Mouse (Mus musculus) CD4-positive, CD25-positive, alpha-beta regulatory T cell, adult 4 months (primary cell): Measurements from ENCODE around the gene Znhit3. TPM values are rescaled to one million over a fixed set of nuclear protein-coding genes. Genes with fewer than 3 reads are reported as not detected.

Experiments
- ATAC-seq: one replicate; pipeline ENCODE4 v1.8.0; 2017
- polyA plus RNA-seq, 2 experiments: library from polyadenylated mRNA; unstranded; fragments of 100-300 nt; shearing (Covaris generic); gene quantifications; one replicate each; pipeline ENCODE4 v1.2.1; 2017

Gene Znhit3
- polyA plus RNA-seq, 2 experiments from 2014 or later, result 29.9 to 38.1 TPM

DNA sequence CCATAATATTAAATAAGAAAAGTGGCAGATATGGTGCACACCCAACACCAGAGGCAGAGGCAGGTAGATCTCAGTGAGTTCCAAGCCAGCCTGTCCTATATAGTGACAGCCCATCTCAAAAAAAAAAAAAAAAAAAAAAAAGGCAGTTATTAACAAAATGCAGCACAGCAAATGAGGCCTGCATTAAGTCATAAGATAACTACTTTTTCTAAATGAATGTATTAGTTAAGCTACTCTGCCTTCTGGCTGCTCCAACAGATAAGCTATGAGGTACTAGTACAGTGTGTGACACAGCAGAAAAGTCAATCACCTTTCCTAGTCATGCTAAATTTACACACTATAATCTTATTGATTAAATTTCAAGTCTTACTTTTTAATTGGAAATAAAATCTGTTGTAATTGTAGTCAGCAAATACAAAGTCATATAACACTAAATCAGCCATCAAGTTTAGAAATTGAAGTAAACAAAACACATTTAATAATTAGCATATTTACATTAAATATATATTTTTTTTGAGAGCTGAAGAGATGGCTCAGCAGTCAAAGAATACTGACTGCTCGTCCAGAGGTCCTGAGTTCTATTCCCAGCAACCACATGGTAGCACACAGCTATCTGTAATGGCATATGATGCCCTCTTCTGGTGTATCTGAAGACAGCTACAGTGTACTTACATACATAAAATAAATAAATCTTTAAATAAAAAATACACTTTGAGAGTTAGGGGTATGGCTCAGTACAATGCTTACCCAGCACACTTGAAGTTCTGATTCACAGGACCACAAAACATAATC, 42.9 kb downstream of the Znhit3 start:
- no peak for ATAC-seq

DNA sequence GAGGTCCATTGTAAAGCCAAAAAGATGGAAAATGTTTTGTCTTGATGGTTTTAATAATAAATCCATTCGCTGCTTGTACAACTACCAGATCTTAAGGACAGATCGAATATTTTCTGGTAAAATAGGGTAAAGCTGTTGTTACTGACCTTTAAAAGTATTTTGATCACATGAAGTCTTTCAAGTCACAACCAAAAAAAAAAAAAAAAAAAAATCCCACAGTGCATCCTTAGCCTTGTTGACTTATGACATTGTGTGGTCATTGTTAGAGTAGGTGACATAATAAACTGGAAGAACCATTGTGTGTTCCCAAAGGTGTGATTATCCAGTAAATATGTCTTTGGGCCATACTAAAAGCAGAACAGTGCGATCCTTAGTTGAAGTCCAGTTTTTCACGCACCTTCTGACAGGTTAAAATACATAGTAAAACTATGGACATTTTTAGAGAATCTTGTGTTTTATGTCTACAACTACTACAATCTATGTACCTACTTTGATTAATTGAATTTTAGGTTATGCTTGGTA, 44.6 kb downstream of the Znhit3 start:
- ATAC-seq, result no peak

DNA sequence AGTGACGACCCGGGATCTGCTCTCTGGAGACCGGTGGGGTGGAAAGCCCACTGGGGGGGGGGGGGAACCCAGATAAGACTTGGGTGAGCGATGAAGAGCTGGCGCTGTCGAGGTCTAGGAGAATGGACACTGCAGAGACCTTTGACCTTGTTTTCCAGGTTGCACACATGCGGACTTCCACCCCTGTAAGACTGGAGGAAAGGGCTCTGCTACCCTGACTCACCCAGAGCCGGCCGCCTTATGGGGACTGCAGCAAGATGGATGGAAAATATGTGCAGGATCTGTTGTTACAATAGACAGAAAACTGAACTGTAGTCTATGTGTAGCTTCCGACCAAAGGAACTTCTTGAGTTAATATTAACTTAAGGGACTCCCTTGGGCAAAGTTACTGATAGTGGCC, 45.1 kb downstream of the Znhit3 start:
- ATAC-seq, result no peak

DNA sequence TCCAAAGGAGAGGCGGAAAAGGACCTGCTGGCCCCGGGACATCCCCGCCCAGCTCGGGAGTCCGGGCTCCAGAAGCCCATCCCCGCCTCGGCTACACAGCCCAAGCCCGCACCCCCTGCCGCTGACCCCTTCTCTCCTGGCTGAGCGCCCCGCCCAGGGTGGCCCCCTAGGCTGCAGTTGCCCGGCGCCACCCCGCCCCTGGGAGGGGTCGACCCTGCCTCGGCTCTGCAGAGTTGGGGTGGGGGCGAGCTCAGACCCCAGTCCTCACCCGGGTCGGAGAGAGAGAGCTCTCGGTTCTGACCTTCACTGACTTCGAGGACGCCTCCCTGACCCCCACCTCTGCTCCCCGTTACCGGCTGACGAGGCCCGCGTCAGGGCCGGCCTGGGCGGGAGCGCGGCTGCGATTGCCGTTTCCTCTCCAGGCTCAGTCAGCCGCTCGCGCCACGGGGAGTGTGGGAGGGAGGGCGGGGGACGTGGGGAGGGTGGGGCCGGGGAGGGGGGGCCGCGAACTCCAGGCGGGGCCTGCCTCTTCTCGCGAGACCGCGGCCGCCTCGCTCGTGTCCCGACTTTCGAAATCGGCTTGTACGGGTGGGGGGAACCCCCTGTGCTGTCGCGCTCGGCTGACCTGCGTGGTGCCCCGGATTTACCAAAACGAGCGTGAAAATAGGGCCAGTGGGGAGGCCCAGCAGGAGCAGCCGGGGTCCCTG, 45.7 kb downstream of the Znhit3 start, which contains the start of gene Ggnbp2:
Ggnbp2 (minus strand) TSS at position 481 of the 707 bp plus-strand sequence.
- ATAC-seq, result peak; percentile 71

DNA sequence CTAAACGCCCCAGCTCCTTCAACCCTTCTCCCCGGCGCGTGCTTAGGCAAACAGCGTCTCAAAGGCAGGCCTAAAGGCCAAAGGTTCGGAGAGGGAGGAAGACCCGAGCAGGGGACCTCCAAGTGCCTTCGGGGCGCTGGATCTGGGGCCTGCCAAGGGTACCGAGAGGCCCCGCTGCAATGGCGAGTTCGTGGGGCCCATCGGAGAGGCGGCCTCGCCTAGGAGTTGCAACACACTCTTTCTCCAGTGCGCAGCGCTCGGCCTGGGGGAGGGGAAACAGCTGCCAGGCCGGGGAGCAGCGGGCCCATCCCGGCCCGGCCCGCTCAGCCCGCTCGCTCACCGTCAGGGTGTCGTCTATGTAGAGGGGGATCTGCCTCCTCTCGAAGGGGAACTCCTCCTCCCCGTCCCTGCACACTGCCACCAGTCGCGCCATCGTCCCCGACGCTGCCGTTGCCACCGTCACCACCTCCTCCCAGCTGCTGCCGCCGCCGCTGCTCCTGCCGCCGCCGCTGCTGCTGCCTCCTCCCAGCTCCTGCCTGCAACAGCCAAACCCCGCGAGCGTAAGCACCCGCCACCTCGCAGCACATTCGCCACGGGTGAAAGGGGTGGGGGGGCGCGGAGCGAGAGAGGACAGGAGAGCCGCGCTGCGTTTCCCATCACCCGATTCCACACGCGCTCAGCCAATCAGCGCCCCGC, 46.5 kb downstream of the Znhit3 start:
- peak; percentile 73 for ATAC-seq

DNA sequence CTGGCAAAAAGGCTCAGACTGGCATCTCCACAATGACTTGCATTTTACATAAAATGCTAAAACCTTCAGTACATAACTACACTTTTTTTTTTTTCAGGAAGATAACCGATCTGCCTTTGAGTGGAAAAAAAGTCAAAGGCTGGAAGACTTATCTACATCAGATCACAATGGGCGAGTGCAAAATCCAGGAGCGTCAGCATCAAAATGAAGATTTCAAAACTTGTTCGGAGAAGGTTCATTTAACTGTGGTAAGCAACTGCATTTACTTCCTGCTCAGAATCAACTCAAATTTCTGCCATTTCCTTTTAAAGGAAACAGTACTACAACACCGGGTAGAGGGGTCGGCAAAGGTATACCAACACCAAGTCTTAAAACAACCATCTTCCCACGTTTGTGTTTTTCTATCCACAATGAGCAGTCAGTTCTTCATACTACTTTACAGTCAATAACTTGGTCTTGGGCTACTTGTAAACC, 47.3 kb downstream of the Znhit3 start:
- no peak for ATAC-seq

DNA sequence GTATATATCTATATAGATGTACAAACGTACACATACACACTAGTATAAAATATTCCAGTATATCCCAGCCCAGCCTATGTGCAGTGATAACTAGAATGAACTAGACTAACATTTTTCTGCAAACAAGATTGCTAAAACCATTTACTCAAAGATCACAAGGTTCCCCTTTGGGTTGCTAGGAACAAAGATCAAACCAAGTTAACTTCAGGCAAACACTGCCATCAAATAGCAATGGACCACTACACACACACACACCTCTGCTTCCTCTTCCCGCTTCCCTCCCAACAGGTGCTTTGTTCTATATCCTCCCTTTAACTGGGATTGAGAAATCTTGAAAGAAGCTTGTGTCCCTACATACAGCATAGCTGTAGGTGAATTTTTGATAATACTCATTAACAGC, 48.6 kb downstream of the Znhit3 start:
- ATAC-seq, result no peak

DNA sequence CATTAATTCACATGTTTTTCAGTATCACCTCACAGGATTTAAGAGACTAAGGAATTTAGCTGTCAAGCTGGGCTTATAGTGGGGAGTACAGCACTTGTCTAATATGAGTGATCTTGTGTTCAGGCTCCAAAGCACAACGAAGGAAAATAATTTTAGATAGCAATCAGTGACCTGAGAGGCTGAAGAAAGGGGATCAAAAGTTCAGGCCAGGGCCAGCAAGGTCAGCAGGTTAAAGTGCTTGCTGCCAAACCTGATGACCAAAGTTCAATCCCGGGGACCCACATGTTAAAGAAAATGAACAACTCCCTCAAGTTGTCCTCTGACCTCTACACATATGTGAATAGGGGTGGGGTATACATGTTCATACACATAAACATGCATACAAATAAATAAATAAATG, 50.9 kb downstream of the Znhit3 start:
- no peak for ATAC-seq

Other genes starting within 250 kb of the Znhit3 start
- gene Mrm1, start 96.9 kb downstream of the Znhit3 start, polyA plus RNA-seq, result 10 to 100 TPM in 1 of 2 experiments, 1 to 10 TPM in 1; 6.8 to 12.1 TPM
- 10 to 100 TPM in 1 of 2 experiments, 1 to 10 TPM in 1; 8.3 to 10.9 TPM for gene Dhrs11, start 87.4 kb downstream of the Znhit3 start, polyA plus RNA-seq
- 100 to 1,000 TPM in 1 of 2 experiments, 10 to 100 TPM in 1; 85.3 to 138 TPM for gene Ggnbp2, start 45.5 kb downstream of the Znhit3 start, polyA plus RNA-seq
- 1 to 10 TPM; 2.8 to 2.9 TPM for gene Myo19, start 36.2 kb downstream of the Znhit3 start, polyA plus RNA-seq
- gene Pigw, start 36.1 kb downstream of the Znhit3 start, polyA plus RNA-seq, result 1 to 10 TPM; 1.6 to 2.5 TPM
- gene Car4, start 41.4 kb upstream of the Znhit3 start, polyA plus RNA-seq, result not detected
- 10 to 100 TPM; 10.9 to 15.6 TPM for gene Usp32, start 223.8 kb upstream of the Znhit3 start, polyA plus RNA-seq